Mouse (Mus musculus): ENCODE results near the gene Ano4. TPM values are rescaled to one million over a fixed set of nuclear protein-coding genes. Genes with fewer than 3 reads are reported as not detected.

Gene Ano4
- polyA plus RNA-seq, 1 experiment from 2014 or later: 6.5 TPM

DNA sequence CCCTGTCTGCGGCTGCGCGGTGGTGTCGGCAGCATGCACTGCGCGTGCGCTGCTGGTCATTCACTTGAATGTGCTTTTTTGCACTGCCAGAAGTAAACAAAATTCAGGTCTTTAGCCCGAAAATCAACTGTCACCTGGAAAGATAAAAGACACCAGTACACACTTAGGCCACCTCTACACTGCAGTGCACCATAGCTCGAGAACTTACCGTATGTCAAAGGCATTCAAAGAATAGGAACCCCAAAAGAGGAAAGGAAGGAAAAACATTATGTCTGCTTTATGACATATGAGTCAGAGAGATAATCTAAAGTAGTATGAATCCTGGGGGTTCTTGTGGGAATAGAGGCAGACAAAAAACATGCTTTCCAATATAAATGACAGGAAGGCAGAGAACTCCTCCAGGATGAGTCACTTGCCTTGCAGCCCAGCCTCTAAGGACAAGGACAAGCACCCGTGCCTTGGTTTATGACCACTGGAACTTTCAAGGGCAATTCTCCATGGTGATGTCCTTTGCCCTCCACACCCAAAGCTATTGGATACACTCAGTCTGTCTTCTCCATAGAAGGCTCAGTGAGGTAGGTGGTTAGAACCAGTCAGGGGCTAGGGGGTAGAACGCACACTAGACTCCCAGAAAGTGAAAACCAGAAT is 394.8 kb downstream of the Ano4 start:
- WGBS: 86% methylated on average over 12 of the region's 12 CpGs
- H3K9me3 ChIP-seq (replicated peaks): no peaks in the 10 kb centered on the region
- no peak for ATAC-seq (ENCODE audit: insufficient number of reproducible peaks, low FRiP score)

More for the DNA sequence above, 394.8 kb downstream of the Ano4 start:
- H3K4me3 ChIP-seq: no peak overlapping the region
- no peak overlapping the region for H3K9ac ChIP-seq
- no peak overlapping the region for H3K4me2 ChIP-seq
- no peaks in the 10 kb centered on the region for H3K27me3 ChIP-seq (replicated peaks)
- no peaks in the 10 kb centered on the region for H3K4me1 ChIP-seq (replicated peaks)
- peaks cover 6% of the 10 kb centered on the region for H3K36me3 ChIP-seq
- no peak overlapping the region for H3K27ac ChIP-seq (ENCODE audit: poor library complexity, severe bottlenecking)

Other genes with a start within 250 kb of the Ano4 start
- 27.4 and 28.1 TPM in 2 replicates for gene Gas2l3, start 99.2 kb upstream of the Ano4 start, polyA plus RNA-seq (2016; fragmentation: Nextera tagmentation; extraction: Ambion mirVana)
- gene Nr1h4, start 188.8 kb upstream of the Ano4 start, polyA plus RNA-seq (2016; fragmentation: Nextera tagmentation; extraction: Ambion mirVana): 1.3 and 1.5 TPM in 2 replicates

Measured in heart, embryonic 12.5 days (tissue).